Mouse (Mus musculus): ENCODE data around the gene Csnk1d. TPM values are rescaled to one million over a fixed set of nuclear protein-coding genes. Genes with fewer than 3 reads are reported as not detected.

The Csnk1d gene
- polyA plus RNA-seq, 1 experiment = 176 TPM

GRCm38 (mm10) chr11:120969742-120970141 lies 21.4 kb downstream of the Csnk1d start:
- H3K9me3 ChIP-seq = no peaks in the 10 kb centered on the region
- H3K36me3 ChIP-seq (replicated peaks; ENCODE audit: low read length) = peaks cover 100% of the 10 kb centered on the region
- TF ChIP-seq FLI1 (IDR thresholded peaks at IDR 0.05; ENCODE audit: low read length) (no peak), GATA1 (IDR thresholded peaks at IDR 0.05; ENCODE audit: borderline replicate concordance, low read length) (no peak)
- no peak overlapping the region for H3K4me3 ChIP-seq (replicated peaks)
- no peaks in the 10 kb centered on the region for H3K27me3 ChIP-seq (replicated peaks)
- H3K4me1 ChIP-seq = peaks cover 81% of the 10 kb centered on the region

DNA sequence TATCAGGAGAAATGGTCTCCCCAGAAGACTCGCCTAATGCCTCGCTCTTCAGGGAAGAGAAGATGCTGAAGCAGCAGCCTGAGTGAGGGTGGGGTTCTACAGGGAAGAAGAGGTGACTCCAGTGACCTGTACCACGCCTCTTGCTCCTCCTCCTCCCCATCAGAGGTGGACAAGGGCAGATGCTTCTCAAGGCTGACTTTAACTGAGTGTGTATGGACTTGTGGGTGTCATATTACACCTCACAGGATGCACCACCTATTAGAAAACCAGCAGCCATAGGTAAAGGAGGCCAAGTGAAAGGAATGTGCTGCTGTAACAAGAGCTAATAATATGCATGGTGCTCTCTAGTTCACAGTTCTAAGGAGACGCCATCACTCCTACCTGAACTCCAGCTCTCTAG lies 25.5 kb downstream of the Csnk1d start:
- Histone ChIP-seq H3K27me3 (replicated peaks) (no peaks in the 10 kb centered on the region), H3K4me3 (replicated peaks) (peak overlapping the region; percentile 31), H3K36me3 (replicated peaks; ENCODE audit: low read length) (peaks cover 100% of the 10 kb centered on the region), H3K9me3 (no peaks in the 10 kb centered on the region), H3K4me1 (peaks cover 93% of the 10 kb centered on the region)
- TF ChIP-seq FLI1 (IDR thresholded peaks at IDR 0.05; ENCODE audit: low read length) (no peak), GATA1 (IDR thresholded peaks at IDR 0.05; ENCODE audit: borderline replicate concordance, low read length) (no peak)

DNA sequence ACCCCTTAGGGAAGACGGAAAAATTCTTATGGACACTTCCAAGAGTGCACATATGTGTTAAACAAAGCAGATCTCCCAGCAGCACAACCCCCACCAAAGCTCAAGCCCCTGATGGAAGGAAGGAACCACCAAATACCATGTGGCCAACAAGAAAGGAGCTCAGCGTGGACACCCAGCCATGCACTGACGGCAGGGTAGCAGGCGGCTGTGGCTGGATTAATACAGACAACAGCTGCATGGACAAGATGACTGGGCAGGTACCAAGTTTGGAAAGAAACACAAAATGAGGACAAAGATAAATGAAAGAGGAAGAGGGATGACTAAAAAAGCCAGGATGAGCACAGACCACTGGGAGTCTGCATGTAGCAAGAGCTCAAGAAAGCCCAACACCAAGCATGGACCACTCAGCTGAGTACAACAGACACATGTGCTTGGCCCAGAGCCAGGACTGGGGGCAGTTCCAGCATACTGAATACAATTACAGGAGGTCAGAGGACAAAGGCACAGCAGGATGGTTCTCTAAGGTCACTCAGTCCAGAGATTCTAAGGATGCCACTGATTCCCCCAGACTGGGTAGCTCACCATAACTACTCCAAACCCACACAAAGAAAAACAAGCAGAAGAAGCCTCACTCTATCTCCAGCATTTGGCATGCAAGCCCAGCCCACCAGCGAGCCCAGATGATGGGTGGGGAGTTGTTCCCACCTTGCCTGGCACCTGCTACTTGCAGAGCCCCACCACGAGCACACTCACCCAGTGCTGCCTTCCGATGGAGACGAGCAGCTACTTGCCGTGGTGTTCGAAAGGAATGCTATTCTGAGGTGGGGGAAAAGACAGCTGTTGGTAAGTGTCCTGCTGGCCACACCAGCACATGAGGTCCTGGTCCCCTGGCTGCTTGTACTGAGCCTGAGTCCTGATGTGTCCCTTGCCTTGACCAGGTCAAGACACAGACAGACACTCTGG lies 26.7 kb downstream of the Csnk1d start:
- no peak for TF ChIP-seq GATA1 (IDR thresholded peaks at IDR 0.05; ENCODE audit: borderline replicate concordance, low read length)
- no peak for TF ChIP-seq FLI1 (IDR thresholded peaks at IDR 0.05; ENCODE audit: low read length)
- peaks cover 96% of the 10 kb centered on the region for H3K4me1 ChIP-seq
- H3K9me3 ChIP-seq = no peaks in the 10 kb centered on the region
- no peaks in the 10 kb centered on the region for H3K27me3 ChIP-seq (replicated peaks)
- H3K36me3 ChIP-seq (replicated peaks; ENCODE audit: low read length) = peaks cover 100% of the 10 kb centered on the region
- H3K4me3 ChIP-seq (replicated peaks) = peak overlapping the region; percentile 69

- H3K4me3 ChIP-seq (replicated peaks) = no peak overlapping the region
- H3K36me3 ChIP-seq (replicated peaks; ENCODE audit: low read length) = peaks cover 100% of the 10 kb centered on the region
- no peaks in the 10 kb centered on the region for H3K9me3 ChIP-seq
- H3K4me1 ChIP-seq = peaks cover 100% of the 10 kb centered on the region
- no peaks in the 10 kb centered on the region for H3K27me3 ChIP-seq (replicated peaks)
- TF ChIP-seq FLI1 (IDR thresholded peaks at IDR 0.05; ENCODE audit: low read length) = no peak
- no peak for TF ChIP-seq GATA1 (IDR thresholded peaks at IDR 0.05; ENCODE audit: borderline replicate concordance, low read length)
Observed at GRCm38 (mm10) chr11:120962909-120963308, 28.2 kb downstream of the Csnk1d start.

GRCm38 (mm10) chr11:120962050-120962771 lies 28.9 kb downstream of the Csnk1d start:
- TF ChIP-seq GATA1 (IDR thresholded peaks at IDR 0.05; ENCODE audit: borderline replicate concordance, low read length) (no peak), FLI1 (IDR thresholded peaks at IDR 0.05; ENCODE audit: low read length) (no peak)
- H3K27me3 ChIP-seq (replicated peaks) = no peaks in the 10 kb centered on the region
- no peak overlapping the region for H3K4me3 ChIP-seq (replicated peaks)
- peaks cover 100% of the 10 kb centered on the region for H3K36me3 ChIP-seq (replicated peaks; ENCODE audit: low read length)
- H3K4me1 ChIP-seq = peaks cover 100% of the 10 kb centered on the region
- H3K9me3 ChIP-seq = no peaks in the 10 kb centered on the region

DNA sequence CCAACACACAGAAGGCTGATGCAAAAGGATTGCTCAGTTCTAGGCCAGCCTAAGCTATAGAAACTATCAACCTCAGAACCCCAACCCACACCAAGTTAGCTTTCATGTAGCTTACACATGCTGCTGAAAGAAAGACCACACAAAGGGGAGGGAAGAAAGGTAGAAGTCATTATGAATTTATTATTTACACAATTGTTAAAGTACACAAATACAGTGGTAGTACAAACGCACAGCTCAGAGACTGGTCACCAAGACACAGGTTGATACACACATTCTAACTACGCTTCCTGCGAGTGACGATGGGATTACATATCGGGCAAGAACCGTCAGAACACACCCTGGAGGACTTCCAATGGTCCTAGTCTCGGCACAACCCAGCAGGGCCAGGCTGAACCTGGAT lies 29.5 kb downstream of the Csnk1d start:
- Histone ChIP-seq H3K9me3 (no peaks in the 10 kb centered on the region), H3K4me1 (peaks cover 100% of the 10 kb centered on the region), H3K27me3 (replicated peaks) (no peaks in the 10 kb centered on the region), H3K4me3 (replicated peaks) (no peak overlapping the region), H3K36me3 (replicated peaks; ENCODE audit: low read length) (peaks cover 100% of the 10 kb centered on the region)
- no peak for TF ChIP-seq FLI1 (IDR thresholded peaks at IDR 0.05; ENCODE audit: low read length)
- no peak for TF ChIP-seq GATA1 (IDR thresholded peaks at IDR 0.05; ENCODE audit: borderline replicate concordance, low read length)

GRCm38 (mm10) chr11:120960248-120960647 lies 30.9 kb downstream of the Csnk1d start:
- H3K36me3 ChIP-seq (replicated peaks; ENCODE audit: low read length) = peaks cover 100% of the 10 kb centered on the region
- peaks cover 100% of the 10 kb centered on the region for H3K4me1 ChIP-seq
- H3K4me3 ChIP-seq (replicated peaks) = no peak overlapping the region
- TF ChIP-seq GATA1 (IDR thresholded peaks at IDR 0.05; ENCODE audit: borderline replicate concordance, low read length) = no peak
- TF ChIP-seq FLI1 (IDR thresholded peaks at IDR 0.05; ENCODE audit: low read length) = no peak
- H3K9me3 ChIP-seq = no peaks in the 10 kb centered on the region
- H3K27me3 ChIP-seq (replicated peaks) = no peaks in the 10 kb centered on the region

- H3K4me1 ChIP-seq = peaks cover 100% of the 10 kb centered on the region
- H3K36me3 ChIP-seq (replicated peaks; ENCODE audit: low read length) = peaks cover 100% of the 10 kb centered on the region
- TF ChIP-seq FLI1 (IDR thresholded peaks at IDR 0.05; ENCODE audit: low read length) (no peak), GATA1 (IDR thresholded peaks at IDR 0.05; ENCODE audit: borderline replicate concordance, low read length) (no peak)
- H3K4me3 ChIP-seq (replicated peaks) = peak overlapping the region; percentile 76
- no peaks in the 10 kb centered on the region for H3K27me3 ChIP-seq (replicated peaks)
- no peaks in the 10 kb centered on the region for H3K9me3 ChIP-seq
Observed at GRCm38 (mm10) chr11:120959564-120959963, 31.6 kb downstream of the Csnk1d start.

DNA sequence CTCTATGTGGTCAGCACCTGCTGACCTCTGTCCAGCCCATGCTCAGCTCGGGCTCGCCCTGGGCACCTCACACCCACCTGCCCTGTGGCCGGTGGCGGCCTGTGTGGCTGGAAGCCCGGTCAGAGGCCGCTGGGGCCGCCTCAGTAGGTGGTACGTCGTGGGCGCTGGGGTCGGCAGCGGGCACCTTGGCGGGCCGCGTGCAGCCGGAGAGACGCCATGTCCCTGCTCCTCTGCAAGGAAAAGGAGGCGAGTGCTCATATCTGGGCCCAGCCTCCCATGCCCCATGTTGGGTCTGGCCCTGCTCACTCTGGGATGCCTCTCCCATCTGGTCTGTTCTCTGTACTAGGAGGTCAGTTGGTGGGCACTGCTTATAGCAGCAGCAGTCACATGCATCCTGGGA lies 32.1 kb downstream of the Csnk1d start:
- Histone ChIP-seq H3K27me3 (replicated peaks) (no peaks in the 10 kb centered on the region), H3K4me3 (replicated peaks) (peak overlapping the region; percentile 76), H3K36me3 (replicated peaks; ENCODE audit: low read length) (peaks cover 100% of the 10 kb centered on the region), H3K9me3 (no peaks in the 10 kb centered on the region), H3K4me1 (peaks cover 100% of the 10 kb centered on the region)
- TF ChIP-seq GATA1 (IDR thresholded peaks at IDR 0.05; ENCODE audit: borderline replicate concordance, low read length) (no peak), FLI1 (IDR thresholded peaks at IDR 0.05; ENCODE audit: low read length) (no peak)

Data from megakaryocyte, embryonic 14.5 days (primary cell).